Mouse (Mus musculus) liver, postnatal 0 days (tissue): ENCODE results near the gene Nxpe3. TPM values are rescaled to one million over a fixed set of nuclear protein-coding genes. Genes with fewer than 3 reads are reported as not detected.

ENCODE experiments used
- ATAC-seq: fragments of 200-750 bp; cut with Nextera tagmentation; 2 replicates; pipeline ENCODE4 v1.8.0; 2017; ENCODE audit warnings: mild to moderate bottlenecking, moderate library complexity
- DNase-seq: peaks from one replicate; pipeline ENCODE4 v3.0.0-alpha.2; 2016
- H3K27ac ChIP-seq: fragments of 300-500 bp; sonication (generic); 2 replicates; pipeline ENCODE4 v1.5.1; 2014; ENCODE audit warnings: antibody characterized with exemption, moderate library complexity, mild to moderate bottlenecking, low read depth
- H3K27me3 ChIP-seq: fragments of 300-500 bp; sonication (generic); 2 replicates; pipeline ENCODE4 v1.6.1; 2014; ENCODE audit warnings: low read length, control low read depth, mixed read lengths; ENCODE audit not compliant: insufficient read depth
- H3K36me3 ChIP-seq: fragments of 300-500 bp; sonication (generic); replicated peaks from 2 replicates; pipeline ENCODE4 v1.6.1; 2014; ENCODE audit warnings: mild to moderate bottlenecking, control low read depth, low read length, moderate library complexity, mixed read lengths; ENCODE audit not compliant: insufficient read depth
- H3K4me1 ChIP-seq: fragments of 300-500 bp; sonication (generic); 2 replicates; pipeline ENCODE4 v1.6.1; 2014; ENCODE audit warnings: antibody characterized with exemption, mild to moderate bottlenecking, control low read depth; ENCODE audit not compliant: insufficient read depth
- H3K4me2 ChIP-seq: fragments of 300-500 bp; sonication (generic); 2 replicates; pipeline ENCODE4 v1.6.1; 2014; ENCODE audit warnings: low read depth, mild to moderate bottlenecking, low read length, moderate library complexity, mixed read lengths
- H3K4me3 ChIP-seq: fragments of 300-500 bp; sonication (generic); 2 replicates; pipeline ENCODE4 v1.5.1; 2014; ENCODE audit warnings: low read depth, low read length
- H3K9ac ChIP-seq: fragments of 300-500 bp; sonication (generic); replicated peaks from 2 replicates; pipeline ENCODE4 v1.6.1; 2014; ENCODE audit warnings: mild to moderate bottlenecking, moderate library complexity
- H3K9me3 ChIP-seq: fragments of 300-500 bp; sonication (generic); 2 replicates; pipeline ENCODE4 v1.6.1; 2016; ENCODE audit warnings: mild to moderate bottlenecking, control low read depth, low read length, mixed read lengths
- CTCF ChIP-seq: sonication (generic); IDR thresholded peaks from 2 replicates; pipeline ENCODE4 v1.5.1; 2016; ENCODE audit warnings: antibody characterized with exemption, low read depth
- EP300 ChIP-seq: IDR thresholded peaks from 2 replicates; pipeline ENCODE4 v1.6.1; 2016; ENCODE audit warnings: antibody characterized with exemption, low read depth, mild to moderate bottlenecking
- WGBS: fragments of 180-500 bp; shearing (Covaris S2); extraction: QIAGEN DNeasy Blood & Tissue Kit; methylation state at CpG from one replicate; pipeline ENCODE4 v1.1.7; 2014; ENCODE audit not compliant: insufficient replicate concordance; 5-methylcytosine and 5-hydroxymethylcytosine counted together
- polyA plus RNA-seq: library from polyadenylated mRNA; unstranded; fragments of >200 nt; fragmentation: Nextera tagmentation; extraction: Ambion mirVana; gene quantifications from 2 replicates; pipeline ENCODE4 v1.2.1, GENCODE M21; 2015

Nxpe3 gene
- polyA plus RNA-seq, 1 experiment from 2014 or later, result 0.22 TPM

- Histone ChIP-seq H3K27ac (no peak overlapping the region), H3K4me3 (no peak overlapping the region), H3K9ac (no peak overlapping the region), H3K36me3 (0 out of 2 replicates have a peak, but pooled peaks cover 2% of the 10 kb centered on the region), H3K4me1 (no peaks in the 10 kb centered on the region), H3K4me2 (no peak overlapping the region), H3K9me3 (no peaks in the 10 kb centered on the region), H3K27me3 (no peaks in the 10 kb centered on the region)
- TF ChIP-seq EP300 (no peak), CTCF (peak; percentile 95)
- WGBS, result 56% methylated on average over 19 of the region's 19 CpGs
- DNase-seq, result peak; percentile 79
- 0 out of 2 replicates have a peak, but pooled peaks have one; percentile 23 for ATAC-seq
Observed at GRCm38 (mm10) chr16:55852943-55853727, 42.0 kb downstream of the Nxpe3 start.

- 67% methylated on average over 4 of the region's 4 CpGs for WGBS
- H3K4me1 ChIP-seq, result no peaks in the 10 kb centered on the region
- DNase-seq (no peak), ATAC-seq (no peak)
- no peaks in the 10 kb centered on the region for H3K27me3 ChIP-seq
- H3K9ac ChIP-seq, result no peak overlapping the region
- no peak overlapping the region for H3K4me3 ChIP-seq
- 0 out of 2 replicates have a peak, but pooled peaks cover 2% of the 10 kb centered on the region for H3K36me3 ChIP-seq
- TF ChIP-seq EP300 (no peak), CTCF (no peak)
- H3K9me3 ChIP-seq, result no peaks in the 10 kb centered on the region
- no peak overlapping the region for H3K27ac ChIP-seq
- no peak overlapping the region for H3K4me2 ChIP-seq
Observed at GRCm38 (mm10) chr16:55852515-55852914, 42.6 kb downstream of the Nxpe3 start.

GRCm38 (mm10) chr16:55850485-55850884, 44.6 kb downstream of the Nxpe3 start:
- H3K4me3 ChIP-seq, result no peak overlapping the region
- ATAC-seq (no peak), DNase-seq (no peak)
- H3K4me2 ChIP-seq, result no peak overlapping the region
- H3K36me3 ChIP-seq, result 0 out of 2 replicates have a peak, but pooled peaks cover 2% of the 10 kb centered on the region
- TF ChIP-seq CTCF, result no peak
- no peak overlapping the region for H3K27ac ChIP-seq
- no peak overlapping the region for H3K9ac ChIP-seq
- H3K4me1 ChIP-seq, result no peaks in the 10 kb centered on the region
- WGBS, result 90% methylated on average over 3 of the region's 3 CpGs
- H3K27me3 ChIP-seq, result no peaks in the 10 kb centered on the region
- no peaks in the 10 kb centered on the region for H3K9me3 ChIP-seq

GRCm38 (mm10) chr16:55847679-55848078, 47.4 kb downstream of the Nxpe3 start:
- H3K36me3 ChIP-seq, result peaks cover 8% of the 10 kb centered on the region; the same call in 1 of the 2 replicates
- ATAC-seq (no peak), DNase-seq (no peak)
- no peak for TF ChIP-seq CTCF
- TF ChIP-seq EP300, result no peak
- no peak overlapping the region for H3K9ac ChIP-seq
- H3K4me2 ChIP-seq, result no peak overlapping the region
- 82% methylated on average over 8 of the region's 8 CpGs for WGBS
- H3K27ac ChIP-seq, result no peak overlapping the region
- H3K27me3 ChIP-seq, result no peaks in the 10 kb centered on the region
- H3K4me1 ChIP-seq, result no peaks in the 10 kb centered on the region
- H3K4me3 ChIP-seq, result no peak overlapping the region
- H3K9me3 ChIP-seq, result no peaks in the 10 kb centered on the region

GRCm38 (mm10) chr16:55844847-55845246, 50.2 kb downstream of the Nxpe3 start:
- no peak overlapping the region for H3K9ac ChIP-seq
- DNase-seq (no peak), ATAC-seq (no peak)
- no peaks in the 10 kb centered on the region for H3K9me3 ChIP-seq
- peaks cover 8% of the 10 kb centered on the region; the same call in 1 of the 2 replicates for H3K36me3 ChIP-seq
- 86% methylated on average over 3 of the region's 3 CpGs for WGBS
- H3K27ac ChIP-seq, result no peak overlapping the region
- no peaks in the 10 kb centered on the region for H3K4me1 ChIP-seq
- TF ChIP-seq EP300 (no peak), CTCF (no peak)
- H3K27me3 ChIP-seq, result no peaks in the 10 kb centered on the region
- no peak overlapping the region for H3K4me2 ChIP-seq
- no peak overlapping the region for H3K4me3 ChIP-seq

GRCm38 (mm10) chr16:55843919-55844318, 51.2 kb downstream of the Nxpe3 start:
- Histone ChIP-seq H3K9ac (no peak overlapping the region), H3K9me3 (no peaks in the 10 kb centered on the region), H3K4me3 (no peak overlapping the region), H3K36me3 (peaks cover 6% of the 10 kb centered on the region; the same call in 1 of the 2 replicates), H3K4me2 (no peak overlapping the region), H3K27ac (no peak overlapping the region), H3K27me3 (no peaks in the 10 kb centered on the region), H3K4me1 (no peaks in the 10 kb centered on the region)
- DNase-seq (no peak), ATAC-seq (no peak)
- WGBS, result 79% methylated on average over 12 of the region's 12 CpGs
- TF ChIP-seq CTCF, result no peak
- TF ChIP-seq EP300, result no peak
